Mouse (Mus musculus): ENCODE measurements around the gene Spag5. TPM values are rescaled to one million over a fixed set of nuclear protein-coding genes. Genes with fewer than 3 reads are reported as not detected.

Spag5 gene
- polyA plus RNA-seq, 2 experiments: 27.6 to 39.7 TPM

GRCm38 (mm10) chr11:78344890-78345715, 43.8 kb downstream of the Spag5 start:
- TF ChIP-seq EP300 (IDR thresholded peaks at IDR 0.05; ENCODE audit: low read depth) (no peak), CTCF (IDR thresholded peaks at IDR 0.05; ENCODE audit: low read depth) (no peak)
- Histone ChIP-seq H3K4me2 (ENCODE audit: low read depth) (peak overlapping the region; percentile 97), H3K9me3 (ENCODE audit: control insufficient read depth, low read length) (no peaks in the 10 kb centered on the region), H3K27me3 (ENCODE audit: control insufficient read depth, insufficient read depth, low read length) (no peaks in the 10 kb centered on the region), H3K36me3 (replicated peaks; ENCODE audit: control insufficient read depth, insufficient read depth, low read depth) (peaks cover 2% of the 10 kb centered on the region; the same call in 1 of the 2 replicates), H3K9ac (replicated peaks) (peak overlapping the region; percentile 49), H3K27ac (peak overlapping the region; percentile 88), H3K4me3 (ENCODE audit: insufficient read depth in 1 of 2, low read depth in 2 of 2, low read length in 2 of 2) (peak overlapping the region; percentile 12 to 82), H3K4me1 (replicated peaks; ENCODE audit: control insufficient read depth in 2 of 2, insufficient read depth in 2 of 2, low read length in 1 of 2) (peaks cover 28 to 38% of the 10 kb centered on the region in 2 experiments)
- no peak for DNase-seq (ENCODE audit: low read depth in 3 of 3, low spot score in 3 of 3)
- peak; percentile 40; the same call in 1 of the 2 replicates for ATAC-seq (ENCODE audit: insufficient read depth)
- 14% methylated on average over 8 of the region's 8 CpGs for WGBS (ENCODE audit: insufficient replicate concordance)

GRCm38 (mm10) chr11:78345801-78346200, 44.5 kb downstream of the Spag5 start:
- Histone ChIP-seq H3K27ac (peak overlapping the region; percentile 88), H3K27me3 (ENCODE audit: control insufficient read depth, insufficient read depth, low read length) (no peaks in the 10 kb centered on the region), H3K9me3 (ENCODE audit: control insufficient read depth, low read length) (no peaks in the 10 kb centered on the region), H3K4me3 (ENCODE audit: insufficient read depth in 1 of 2, low read depth in 2 of 2, low read length in 2 of 2) (peak overlapping the region in 1 of 2 experiments; percentile 12; a peak in 1 of 4 replicates), H3K4me2 (ENCODE audit: low read depth) (peak overlapping the region; percentile 97), H3K9ac (replicated peaks) (no peak overlapping the region), H3K36me3 (replicated peaks; ENCODE audit: control insufficient read depth, insufficient read depth, low read depth) (peaks cover 2% of the 10 kb centered on the region; the same call in 1 of the 2 replicates), H3K4me1 (replicated peaks; ENCODE audit: control insufficient read depth in 2 of 2, insufficient read depth in 2 of 2, low read length in 1 of 2) (peaks cover 28 to 40% of the 10 kb centered on the region in 2 experiments)
- no peak for TF ChIP-seq CTCF (IDR thresholded peaks at IDR 0.05; ENCODE audit: low read depth)
- TF ChIP-seq EP300 (IDR thresholded peaks at IDR 0.05; ENCODE audit: low read depth): no peak
- DNase-seq (ENCODE audit: low read depth in 3 of 3, low spot score in 3 of 3) (no peak), ATAC-seq (ENCODE audit: insufficient read depth) (no peak)
- 16% methylated on average over 7 of the region's 7 CpGs for WGBS (ENCODE audit: insufficient replicate concordance)

GRCm38 (mm10) chr11:78346326-78347069, 45.2 kb downstream of the Spag5 start:
- H3K27ac ChIP-seq: peak overlapping the region; percentile 17
- H3K4me2 ChIP-seq (ENCODE audit: low read depth): peak overlapping the region; percentile 97
- peaks cover 28 to 40% of the 10 kb centered on the region in 2 experiments for H3K4me1 ChIP-seq (replicated peaks; ENCODE audit: control insufficient read depth in 2 of 2, insufficient read depth in 2 of 2, low read length in 1 of 2)
- ATAC-seq (ENCODE audit: insufficient read depth) (no peak), DNase-seq (ENCODE audit: low read depth in 3 of 3, low spot score in 3 of 3) (no peak)
- no peak overlapping the region for H3K4me3 ChIP-seq (ENCODE audit: insufficient read depth in 1 of 2, low read depth in 2 of 2, low read length in 2 of 2)
- no peak overlapping the region for H3K9ac ChIP-seq (replicated peaks)
- 65% methylated on average over 6 of the region's 6 CpGs for WGBS (ENCODE audit: insufficient replicate concordance)
- H3K27me3 ChIP-seq (ENCODE audit: control insufficient read depth, insufficient read depth, low read length): no peaks in the 10 kb centered on the region
- no peaks in the 10 kb centered on the region for H3K9me3 ChIP-seq (ENCODE audit: control insufficient read depth, low read length)
- no peak for TF ChIP-seq CTCF (IDR thresholded peaks at IDR 0.05; ENCODE audit: low read depth)
- TF ChIP-seq EP300 (IDR thresholded peaks at IDR 0.05; ENCODE audit: low read depth): no peak
- H3K36me3 ChIP-seq (replicated peaks; ENCODE audit: control insufficient read depth, insufficient read depth, low read depth): 0 out of 2 replicates have a peak, but pooled peaks cover 2% of the 10 kb centered on the region

- Histone ChIP-seq H3K9me3 (ENCODE audit: control insufficient read depth, low read length) (no peaks in the 10 kb centered on the region), H3K4me2 (ENCODE audit: low read depth) (no peak overlapping the region), H3K36me3 (replicated peaks; ENCODE audit: control insufficient read depth, insufficient read depth, low read depth) (0 out of 2 replicates have a peak, but pooled peaks cover 2% of the 10 kb centered on the region), H3K4me1 (replicated peaks; ENCODE audit: control insufficient read depth in 2 of 2, insufficient read depth in 2 of 2, low read length in 1 of 2) (peaks cover 28 to 40% of the 10 kb centered on the region in 2 experiments), H3K9ac (replicated peaks) (no peak overlapping the region), H3K27me3 (ENCODE audit: control insufficient read depth, insufficient read depth, low read length) (no peaks in the 10 kb centered on the region), H3K27ac (no peak overlapping the region), H3K4me3 (ENCODE audit: insufficient read depth in 1 of 2, low read depth in 2 of 2, low read length in 2 of 2) (no peak overlapping the region)
- DNase-seq (ENCODE audit: low read depth in 3 of 3, low spot score in 3 of 3): peak; percentile 64 to 71 (median 70)
- peak; percentile 94 for TF ChIP-seq CTCF (IDR thresholded peaks at IDR 0.05; ENCODE audit: low read depth)
- no peak for TF ChIP-seq EP300 (IDR thresholded peaks at IDR 0.05; ENCODE audit: low read depth)
- WGBS (ENCODE audit: insufficient replicate concordance): 79% methylated on average over 10 of the region's 10 CpGs
- ATAC-seq (ENCODE audit: insufficient read depth): no peak
These were observed 45.9 kb downstream of the Spag5 start for GRCm38 (mm10) chr11:78347070-78347754.

All from liver, embryonic 14.5 days (tissue).